Comparison of ENCODE assay signal across 24 mouse cellular contexts in the genomic region with DNA sequence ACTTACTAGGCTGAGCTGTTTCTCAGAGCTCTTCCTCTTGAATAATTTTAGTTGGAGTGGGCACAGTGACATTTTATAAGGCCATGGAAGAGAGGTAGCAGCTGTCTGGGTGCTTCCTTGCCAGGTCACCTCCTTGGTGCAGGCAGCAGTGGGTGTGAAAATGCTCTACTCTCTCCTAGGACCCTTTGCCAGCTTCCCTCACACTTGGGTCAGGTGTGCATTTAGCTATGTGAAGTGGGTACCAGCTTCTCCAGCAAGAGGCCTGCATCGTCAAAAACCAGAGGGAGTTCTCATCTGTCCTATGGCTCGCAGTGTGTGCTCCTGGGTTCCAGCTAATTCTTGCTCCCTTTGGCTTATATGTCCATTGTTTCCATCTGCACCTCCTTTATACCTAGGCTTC. TPM values are rescaled to one million over a fixed set of nuclear protein-coding genes. Genes with fewer than 3 reads are reported as not detected.
DNase-seq lines count a peak whose midpoint lies in the region; ATAC-seq and TF ChIP-seq lines count a peak whose summit lies in the region.
"Had no signal": no experiment of that assay in that cellular context is flagged by ENCODE, and none has a peak within 500 bp of the region (broad histone marks: within the 10 kb centered on the region; RNA-seq: fewer than 3 reads in every experiment).

No protein-coding gene starts in this region.

- H3K27me3 ChIP-seq in heart, adult 2 months (ENCODE audit: control insufficient read depth, insufficient read depth, low read length) = no peaks in the 10 kb centered on the region
- H3K27me3 ChIP-seq in midbrain, embryonic 10.5 days (ENCODE audit: low read depth, poor library complexity, severe bottlenecking) = no peaks in the 10 kb centered on the region
- no peaks in the 10 kb centered on the region for H3K27me3 ChIP-seq in midbrain, embryonic 14.5 days (ENCODE audit: control insufficient read depth, insufficient read depth, low read length)
- H3K27me3 ChIP-seq: embryonic facial prominence, embryonic 13.5 days; embryonic facial prominence, embryonic 15.5 days; forebrain, embryonic 13.5 days; forebrain, embryonic 15.5 days had no signal

- no peak for TF ChIP-seq EP300 in heart, adult 2 months (IDR thresholded peaks at IDR 0.05; ENCODE audit: insufficient read depth, low read depth, low read length)

- no peak for TF ChIP-seq CTCF in heart, adult 2 months (IDR thresholded peaks at IDR 0.05)

- no peak for ATAC-seq in midbrain, embryonic 14.5 days (ENCODE audit: low FRiP score, low TSS enrichment)
- ATAC-seq: activated CD4-positive, CD25-positive, alpha-beta regulatory T cell, adult 4 months; forebrain, embryonic 13.5 days; forebrain, embryonic 15.5 days had no signal

- no peak overlapping the region for H3K4me2 ChIP-seq in midbrain, embryonic 14.5 days (ENCODE audit: low read length)
- H3K4me2 ChIP-seq: embryonic facial prominence, embryonic 13.5 days; embryonic facial prominence, embryonic 15.5 days; forebrain, embryonic 13.5 days; forebrain, embryonic 15.5 days had no signal

- no peaks in the 10 kb centered on the region for H3K9me3 ChIP-seq in midbrain, embryonic 10.5 days (replicated peaks)
- no peaks in the 10 kb centered on the region for H3K9me3 ChIP-seq in midbrain, embryonic 14.5 days (ENCODE audit: control insufficient read depth, low read length)
- H3K9me3 ChIP-seq: embryonic facial prominence, embryonic 13.5 days; embryonic facial prominence, embryonic 15.5 days; forebrain, embryonic 10.5 days; forebrain, embryonic 13.5 days; forebrain, embryonic 15.5 days had no signal

- no peak for TF ChIP-seq POLR2A in heart, adult 2 months (IDR thresholded peaks at IDR 0.05; ENCODE audit: insufficient read depth, low read depth, low read length)

- H3K9ac ChIP-seq in heart, adult 2 months (ENCODE audit: low read depth, low read length) = no peak overlapping the region
- H3K9ac ChIP-seq in midbrain, embryonic 14.5 days (replicated peaks; ENCODE audit: low read length) = no peak overlapping the region
- H3K9ac ChIP-seq: embryonic facial prominence, embryonic 13.5 days; embryonic facial prominence, embryonic 15.5 days; forebrain, embryonic 13.5 days; forebrain, embryonic 15.5 days had no signal

- H3K27ac ChIP-seq in heart, adult 2 months = no peak overlapping the region
- H3K27ac ChIP-seq in midbrain, embryonic 10.5 days (replicated peaks) = no peak overlapping the region
- no peak overlapping the region for H3K27ac ChIP-seq in midbrain, embryonic 14.5 days (replicated peaks; ENCODE audit: low read depth, low read length)
- H3K27ac ChIP-seq: embryonic facial prominence, embryonic 13.5 days; embryonic facial prominence, embryonic 15.5 days; forebrain, embryonic 10.5 days; forebrain, embryonic 13.5 days; forebrain, embryonic 15.5 days had no signal

- H3K4me3 ChIP-seq in heart, adult 2 months = no peak overlapping the region
- H3K4me3 ChIP-seq in midbrain, embryonic 10.5 days = no peak overlapping the region
- no peak overlapping the region for H3K4me3 ChIP-seq in midbrain, embryonic 14.5 days (replicated peaks; ENCODE audit: low read depth, low read length)
- H3K4me3 ChIP-seq: embryonic facial prominence, embryonic 13.5 days; embryonic facial prominence, embryonic 15.5 days; erythroblast, embryonic 14.5 days; forebrain, embryonic 10.5 days; forebrain, embryonic 13.5 days; forebrain, embryonic 15.5 days had no signal

- H3K36me3 ChIP-seq in heart, adult 2 months (ENCODE audit: control insufficient read depth, insufficient read depth, low read length) = no peaks in the 10 kb centered on the region
- no peaks in the 10 kb centered on the region for H3K36me3 ChIP-seq in midbrain, embryonic 10.5 days
- H3K36me3 ChIP-seq in midbrain, embryonic 14.5 days (ENCODE audit: control insufficient read depth, insufficient read depth, low read length) = no peaks in the 10 kb centered on the region
- H3K36me3 ChIP-seq: embryonic facial prominence, embryonic 13.5 days; embryonic facial prominence, embryonic 15.5 days; forebrain, embryonic 10.5 days; forebrain, embryonic 15.5 days had no signal

- intact Hi-C loops in heart, adult 2 months (cut with DNase I) = no loop called here

- H3K4me1 ChIP-seq in heart, adult 2 months (ENCODE audit: control insufficient read depth, insufficient read depth, low read length) = no peaks in the 10 kb centered on the region
- peaks cover 20% of the 10 kb centered on the region for H3K4me1 ChIP-seq in midbrain, embryonic 10.5 days
- 0 out of 2 replicates have a peak, but pooled peaks cover 3% of the 10 kb centered on the region for H3K4me1 ChIP-seq in midbrain, embryonic 14.5 days (ENCODE audit: control insufficient read depth, insufficient read depth, low read length)

- no peaks in the 10 kb centered on the region for H3K79me2 ChIP-seq in heart, adult 2 months (replicated peaks; ENCODE audit: control insufficient read depth, insufficient read depth, low read length)

- DNase-seq in heart, adult 11 months = peak; percentile 52
- DNase-seq in heart, adult 2 months = no peak
- peak; percentile 8 for DNase-seq in midbrain, embryonic 10.5 days (ENCODE audit: low spot score)
- DNase-seq in midbrain, embryonic 14.5 days = no peak
- DNase-seq in T-cell, adult 2 months (ENCODE audit: low spot score) = no peak
- DNase-seq: adrenal gland, adult 8-10 months; adrenal gland, postnatal 14 days; adrenal gland, postnatal 36 days; cerebellum, adult 11 months; cerebellum, adult 18-20 months; cerebellum, adult 8-10 months; cerebellum, adult 9-11 months; cerebellum, postnatal 14 days; cerebellum, postnatal 36 days; embryo, embryonic 11 days had no signal

- WGBS in heart, adult 2 months = 93% methylated on average over 2 of the region's 2 CpGs
- 87% methylated on average over 2 of the region's 2 CpGs for WGBS in midbrain, embryonic 10.5 days
- 95% methylated on average over 2 of the region's 2 CpGs for WGBS in midbrain, embryonic 14.5 days

RNA-seq across cellular contexts. Expression of a gene that starts 24.7 kb away (rescaled TPM):
- total RNA-seq in heart, adult 2 months (2021) = 10 to 100 TPM; 19.1 to 29.8 TPM
- 100.0 and 139 TPM in 2 replicates for polyA plus RNA-seq in heart, adult 2 months (2012; rRNA removed)
- 7.4 and 15.4 TPM in 2 replicates for polyA plus RNA-seq in midbrain, embryonic 10.5 days (2016; fragmentation: Nextera tagmentation; extraction: Ambion mirVana)
- polyA plus RNA-seq in midbrain, embryonic 14.5 days (2014; fragmentation: Nextera tagmentation; extraction: Ambion mirVana) = 2.4 and 16.6 TPM in 2 replicates
- total RNA-seq: MEL had no signal
- polyA plus RNA-seq: erythroblast, embryonic 14.5 days had no signal

RNA-seq across cellular contexts. Expression of a gene that starts 24.7 kb away (rescaled TPM):
- total RNA-seq in heart, adult 2 months (2021) = under 1 TPM; 0.57 to 0.96 TPM
- 0.61 and 1.8 TPM in 2 replicates for polyA plus RNA-seq in heart, adult 2 months (2012; rRNA removed)
- polyA plus RNA-seq in midbrain, embryonic 10.5 days (2016; fragmentation: Nextera tagmentation; extraction: Ambion mirVana) = 5.2 and 8.1 TPM in 2 replicates
- 51.6 and 96.9 TPM in 2 replicates for polyA plus RNA-seq in midbrain, embryonic 14.5 days (2014; fragmentation: Nextera tagmentation; extraction: Ambion mirVana)
- total RNA-seq: common myeloid progenitor, adult 5-6 weeks had no signal
- polyA plus RNA-seq: activated CD4-positive, CD25-positive, alpha-beta regulatory T cell, adult 4 months; erythroblast, embryonic 14.5 days had no signal

Comparison
In these comparisons a context has a peak if more than half of its experiments do, and no peak if none do; other contexts are left out.
1. DNase-seq: peak in heart, adult 11 months (single experiment) and midbrain, embryonic 10.5 days (single experiment); none in heart, adult 2 months (0 of 2), midbrain, embryonic 14.5 days (single experiment) and T-cell, adult 2 months (single experiment).